Mouse (Mus musculus): ENCODE results near the gene Gm5617.
"Not testable (repeated sequence)": the region's sequence is repeated elsewhere in the genome, so short reads cannot be mapped to it uniquely, and the experiment has no call there.

Gene Gm5617

DNA sequence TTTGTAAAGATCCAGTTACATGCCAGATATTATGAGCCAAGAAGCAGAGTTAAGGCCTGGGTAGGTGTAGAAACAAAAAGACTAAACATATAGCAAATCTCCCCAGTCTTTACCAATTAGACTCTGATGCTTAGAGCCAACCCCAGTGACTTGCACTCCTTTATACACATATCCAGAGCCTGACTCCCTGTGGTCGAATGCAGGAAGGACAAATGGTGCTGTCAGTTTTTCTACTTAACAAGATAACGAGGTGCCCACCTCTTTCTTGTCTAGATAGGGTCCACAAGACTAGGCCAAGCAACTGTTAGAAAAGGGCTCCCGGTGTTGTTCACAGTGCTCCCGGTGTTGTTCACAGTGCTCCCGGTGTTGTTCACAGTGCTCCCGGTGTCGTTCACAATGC lies 6.0 kb downstream of the Gm5617 start:
- no peak for DNase-seq (ENCODE audit: low spot score)

DNA sequence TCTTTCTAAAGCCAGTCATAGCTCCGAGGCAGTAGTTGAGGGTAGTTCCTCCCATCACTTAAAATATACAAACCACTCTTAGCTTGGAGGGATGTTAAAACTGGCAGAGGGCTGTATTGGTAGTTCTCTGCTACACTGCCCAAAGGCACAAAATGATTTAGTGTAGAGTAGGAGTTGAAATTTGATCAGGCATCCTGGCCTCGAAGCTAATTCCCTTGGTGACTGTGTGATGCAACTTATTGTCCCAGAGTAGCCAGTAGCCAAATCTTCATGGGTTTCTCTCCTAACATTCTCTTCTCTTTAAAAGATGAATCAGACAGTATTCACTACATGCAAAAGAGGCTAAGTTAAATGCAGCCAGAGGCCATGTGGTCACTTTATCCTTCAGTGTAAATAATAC lies 7.8 kb downstream of the Gm5617 start:
- no peak for DNase-seq (ENCODE audit: low spot score)

- no peak for DNase-seq (ENCODE audit: low spot score)
These were observed 9.6 kb downstream of the Gm5617 start for GRCm38 (mm10) chr9:48504741-48505365.

DNA sequence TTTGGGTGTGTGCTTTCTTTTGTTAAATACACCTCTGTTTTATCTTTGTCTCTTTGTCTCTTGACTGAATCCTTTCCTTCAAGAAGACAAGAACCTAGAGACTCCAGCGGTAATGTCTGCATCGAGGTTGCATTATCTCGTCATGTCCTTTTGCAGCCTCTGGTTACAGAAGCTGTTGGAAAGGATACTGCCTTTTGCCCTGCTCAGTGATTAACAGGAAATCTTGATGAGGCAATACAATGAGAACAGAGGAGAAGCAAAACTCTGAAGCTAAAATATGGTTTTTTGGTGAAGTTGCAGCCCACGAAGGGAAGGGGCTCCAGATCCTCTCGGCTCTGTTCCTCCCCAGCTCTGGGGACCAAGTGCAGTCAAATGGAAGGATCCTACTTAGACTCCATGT lies 14.9 kb downstream of the Gm5617 start:
- DNase-seq (ENCODE audit: low spot score) = no peak

DNA sequence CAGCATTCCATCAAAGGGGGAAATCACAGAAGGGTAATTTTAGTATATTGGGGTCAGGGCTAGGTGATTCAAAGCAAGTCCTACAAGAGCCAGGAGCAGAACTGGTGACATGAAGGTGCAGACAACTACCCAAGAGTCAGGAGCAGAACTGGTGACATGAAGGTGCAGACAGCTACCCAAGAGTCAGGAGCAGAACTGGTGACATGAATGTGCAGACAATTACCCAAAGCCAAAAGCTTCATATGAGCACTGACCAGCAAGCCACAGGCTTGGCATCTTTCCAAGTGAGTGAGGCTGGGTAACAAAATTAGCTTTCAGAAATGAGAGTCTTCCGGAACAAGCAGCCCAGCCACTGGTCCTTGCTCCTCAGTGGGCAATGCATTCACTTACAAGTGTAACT lies 20.1 kb downstream of the Gm5617 start:
- DNase-seq (ENCODE audit: low spot score) = no peak

DNA sequence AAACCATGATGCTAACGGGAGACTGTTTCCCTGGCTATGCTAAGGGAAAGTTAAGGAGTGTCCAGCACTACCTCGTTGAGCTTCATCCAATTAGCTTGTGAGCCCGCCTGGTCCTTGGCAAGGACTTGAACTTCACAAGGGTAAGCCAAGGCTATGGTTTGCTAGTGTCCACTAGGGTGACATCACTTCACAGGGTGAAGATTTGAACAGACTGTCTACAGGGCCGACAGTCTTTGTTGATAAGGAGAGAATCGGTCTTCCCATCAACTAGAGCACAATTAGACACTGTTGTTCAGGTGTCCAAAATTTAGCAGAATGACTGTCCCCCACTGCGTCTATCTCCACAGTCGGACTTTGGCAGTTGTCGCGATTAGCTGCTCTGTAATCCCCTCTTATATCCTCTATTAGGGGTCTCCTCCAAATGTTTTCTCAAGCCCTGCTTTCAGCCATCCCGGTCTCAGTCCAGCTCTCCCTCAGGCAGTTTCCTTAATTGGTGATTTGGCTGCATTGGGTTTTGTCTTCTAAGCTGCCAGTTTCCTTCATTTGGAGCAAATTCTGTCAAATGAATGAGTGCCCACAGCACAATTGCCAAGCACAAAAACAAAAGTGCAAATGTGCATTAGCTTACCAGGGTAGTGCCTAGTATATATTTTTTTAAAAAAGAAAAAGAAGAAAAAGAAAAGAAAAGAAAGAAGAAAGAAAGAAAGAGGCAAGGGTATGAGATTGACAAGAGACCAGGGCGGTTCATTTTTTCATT lies 21.6 kb downstream of the Gm5617 start:
- no peak for DNase-seq (ENCODE audit: low spot score)

- DNase-seq (ENCODE audit: low spot score) = no peak
These were observed 22.3 kb downstream of the Gm5617 start for GRCm38 (mm10) chr9:48517372-48518130.

GRCm38 (mm10) chr9:48520405-48520804 lies 25.2 kb downstream of the Gm5617 start:
- DNase-seq (ENCODE audit: low spot score) = not testable (repeated sequence)

DNA sequence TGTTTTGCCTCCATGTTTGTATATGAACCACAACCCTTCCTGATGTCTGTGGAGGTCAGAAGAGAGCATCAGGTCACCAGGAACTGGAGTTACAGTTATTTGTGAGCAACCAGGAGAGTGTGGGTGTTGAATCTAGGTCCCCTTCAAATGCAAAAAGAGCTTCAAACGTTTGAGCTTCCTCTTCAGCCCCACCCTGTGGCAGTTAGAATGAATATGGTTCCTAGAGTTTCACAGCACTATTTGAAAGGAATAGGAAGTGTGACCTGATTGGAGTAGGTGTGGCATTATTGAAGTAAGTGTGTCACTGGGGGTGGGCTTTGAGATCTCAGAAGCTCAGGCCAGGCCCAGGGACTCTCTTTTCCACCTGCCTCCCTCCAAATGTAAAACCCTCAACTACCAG lies 30.3 kb downstream of the Gm5617 start:
- DNase-seq (ENCODE audit: low spot score) = no peak

- DNase-seq (ENCODE audit: low spot score) = no peak
These were observed 31.3 kb downstream of the Gm5617 start for GRCm38 (mm10) chr9:48526520-48526919.

GRCm38 (mm10) chr9:48531294-48531693 lies 36.1 kb downstream of the Gm5617 start:
- no peak for DNase-seq (ENCODE audit: low spot score)

DNA sequence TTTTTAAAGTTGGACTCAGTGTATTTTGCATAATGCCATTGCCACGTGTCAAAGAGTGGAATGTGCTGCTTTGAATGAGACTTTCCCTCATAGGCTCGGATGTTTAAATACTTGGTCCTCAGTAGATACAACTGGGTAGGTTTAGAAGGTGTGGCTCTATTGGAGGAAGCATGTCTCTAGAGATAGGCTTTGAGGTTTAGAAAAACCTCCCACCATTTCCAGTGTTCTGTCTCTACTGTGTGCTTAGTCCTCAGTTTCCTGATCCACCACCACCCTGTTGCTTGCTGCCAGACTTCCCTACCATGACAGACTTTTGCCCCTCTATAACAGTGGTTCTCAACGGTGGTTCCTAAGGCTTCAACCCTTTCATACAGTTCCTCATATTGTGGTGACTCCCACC lies 37.0 kb downstream of the Gm5617 start:
- no peak for DNase-seq (ENCODE audit: low spot score)

GRCm38 (mm10) chr9:48532730-48533129 lies 37.5 kb downstream of the Gm5617 start:
- DNase-seq (ENCODE audit: low spot score) = no peak

DNA sequence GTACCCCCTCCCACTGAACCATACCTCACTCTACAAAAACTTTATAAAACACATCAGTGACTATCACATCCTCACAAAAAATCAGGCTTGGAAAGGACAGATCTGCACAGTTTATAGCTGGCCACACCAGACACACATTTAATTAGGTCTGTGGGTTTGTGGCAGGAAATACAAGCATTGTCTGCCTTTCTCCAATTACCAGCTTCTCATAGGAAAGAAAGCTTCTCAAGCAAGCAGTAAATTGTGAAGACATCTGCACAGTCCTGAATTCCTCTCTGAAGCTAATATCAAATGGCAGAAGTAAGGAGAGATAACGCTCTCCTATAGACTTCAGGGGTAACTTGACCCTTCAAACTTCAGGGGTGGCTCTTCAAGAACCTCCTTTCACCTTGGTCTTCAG lies 41.2 kb downstream of the Gm5617 start:
- no peak for DNase-seq (ENCODE audit: low spot score)

GRCm38 (mm10) chr9:48537616-48538015 lies 42.4 kb downstream of the Gm5617 start:
- not testable (repeated sequence) for DNase-seq (ENCODE audit: low spot score)

GRCm38 (mm10) chr9:48538044-48538645 lies 42.9 kb downstream of the Gm5617 start:
- no peak for DNase-seq (ENCODE audit: low spot score)

GRCm38 (mm10) chr9:48538688-48539087 lies 43.4 kb downstream of the Gm5617 start:
- no peak for DNase-seq (ENCODE audit: low spot score)

Measured in urinary bladder, postnatal 10 days (tissue).